Mouse (Mus musculus): ENCODE measurements around the gene Ermp1. TPM values are rescaled to one million over a fixed set of nuclear protein-coding genes. Genes with fewer than 3 reads are reported as not detected.
A peak's percentile ranks its signal among the peaks of the same experiment; 100 is the strongest.

The Ermp1 gene
- 10 to 100 TPM; 41.9 to 43.0 TPM for total RNA-seq (2021)
- long read RNA-seq, experiment 1, full-length matches to known transcripts, result 17 of 34 reads
- long read RNA-seq, experiment 1, partial matches to known transcripts, result 6 of 34 reads
- long read RNA-seq, experiment 1, other reads (novel, unspliced or antisense), result 11 of 34 reads
- long read RNA-seq, experiment 2, full-length matches to known transcripts, result 7 of 10 reads
- long read RNA-seq, experiment 2, partial matches to known transcripts, result 2 of 10 reads
- long read RNA-seq, experiment 2, other reads (novel, unspliced or antisense), result 1 of 10 reads

DNA sequence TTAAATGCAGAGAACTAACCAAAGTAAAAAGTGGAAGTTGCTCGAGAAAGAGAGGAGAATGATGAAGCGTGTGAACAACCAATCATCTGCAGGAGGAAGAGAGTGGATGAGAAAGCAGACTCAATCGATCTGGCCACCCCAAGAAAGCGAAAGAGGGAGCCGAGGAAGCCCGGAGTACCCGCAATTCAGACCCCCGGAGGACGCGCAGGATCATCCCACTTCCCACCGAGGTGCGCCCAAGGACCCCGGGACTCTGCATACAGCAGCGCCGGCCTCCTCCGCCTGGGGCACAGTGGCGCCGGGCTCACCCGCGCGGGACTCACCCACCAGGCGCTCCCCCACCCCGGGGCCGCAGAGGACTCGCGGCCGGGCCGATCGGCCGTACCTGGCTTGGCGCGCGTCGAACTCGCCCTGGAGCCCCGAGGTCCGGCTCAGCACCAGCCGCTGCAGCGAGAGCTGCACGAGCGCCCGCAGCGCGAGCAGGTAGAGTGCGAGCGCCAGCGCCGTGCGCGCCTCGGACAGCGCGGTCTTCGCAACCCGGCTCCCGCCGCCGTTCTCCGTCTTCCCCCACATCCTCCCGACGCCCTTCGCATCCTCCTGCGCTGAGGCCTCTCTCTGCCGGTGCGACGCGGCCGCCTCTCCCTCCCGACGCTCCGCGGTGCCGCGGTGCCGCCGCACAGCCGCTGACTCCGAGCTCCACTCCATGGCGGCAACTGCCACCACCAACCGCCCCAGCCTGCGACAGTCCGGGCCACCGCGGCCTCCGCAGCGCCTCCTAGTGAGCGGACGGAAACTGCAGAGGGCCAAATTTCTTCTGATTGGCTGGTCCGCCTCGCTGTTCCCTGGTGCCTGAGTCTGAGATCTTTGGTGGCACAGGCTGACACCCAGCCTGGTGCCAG is at the start of gene Ermp1:
Gene Ermp1 (minus strand): TSS at position 765 of the 899 bp plus-strand sequence.
- DNase-seq, result peak; percentile 99

DNA sequence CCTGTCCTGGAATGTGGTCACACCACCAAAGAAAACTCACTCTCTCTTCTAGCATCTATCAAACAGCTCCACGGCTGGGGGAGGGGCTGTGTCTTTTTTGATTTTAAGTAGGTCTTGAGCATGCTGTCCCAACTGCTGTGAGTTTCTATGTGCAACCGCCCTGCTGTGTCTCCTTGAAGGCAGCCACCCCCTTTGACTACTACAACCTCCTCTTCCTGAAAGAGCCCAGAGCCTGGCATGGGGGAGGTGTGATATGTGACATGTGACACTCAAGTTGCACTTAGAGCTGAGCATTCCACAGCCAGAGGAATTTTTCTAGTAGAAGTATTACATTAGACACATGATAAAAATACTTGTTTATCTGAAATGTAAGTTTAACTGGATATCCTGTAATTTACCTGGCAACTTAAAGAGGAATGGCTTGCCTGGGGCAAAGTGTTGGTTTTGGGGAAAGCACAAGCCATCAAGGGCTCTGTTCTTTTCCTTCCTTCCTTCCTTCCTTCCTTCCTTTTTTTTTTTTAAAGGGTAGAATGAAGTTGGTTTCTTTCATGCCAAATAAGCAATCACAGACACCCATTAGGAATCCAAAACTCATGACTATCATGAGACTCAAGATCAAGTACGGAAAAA is 49.1 kb upstream of the Ermp1 start, which contains the start of gene Mlana:
Gene Mlana (plus strand): TSS at position 580 of the 630 bp plus-strand sequence.
- no peak for DNase-seq

DNA sequence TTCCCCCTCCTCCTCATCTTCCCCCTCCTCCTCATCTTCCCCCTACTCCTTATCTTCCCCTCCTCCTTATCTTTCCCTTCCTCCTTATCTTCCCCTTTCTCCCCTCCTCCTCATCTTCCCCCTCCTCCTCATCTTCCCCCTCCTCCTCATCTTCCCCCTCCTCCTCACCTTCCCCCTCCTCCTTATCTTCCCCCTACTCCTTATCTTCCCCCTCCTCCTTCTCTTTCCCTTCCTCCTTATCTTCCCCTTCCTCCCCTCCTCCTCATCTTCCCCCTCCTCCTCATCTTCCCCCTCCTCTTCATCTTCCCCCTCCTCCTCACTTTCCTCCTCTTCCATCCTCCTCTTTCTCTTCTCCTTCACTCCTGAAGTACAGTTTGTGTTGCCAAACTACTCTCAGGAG is 48.6 kb upstream of the Ermp1 start:
- DNase-seq, result no peak

DNA sequence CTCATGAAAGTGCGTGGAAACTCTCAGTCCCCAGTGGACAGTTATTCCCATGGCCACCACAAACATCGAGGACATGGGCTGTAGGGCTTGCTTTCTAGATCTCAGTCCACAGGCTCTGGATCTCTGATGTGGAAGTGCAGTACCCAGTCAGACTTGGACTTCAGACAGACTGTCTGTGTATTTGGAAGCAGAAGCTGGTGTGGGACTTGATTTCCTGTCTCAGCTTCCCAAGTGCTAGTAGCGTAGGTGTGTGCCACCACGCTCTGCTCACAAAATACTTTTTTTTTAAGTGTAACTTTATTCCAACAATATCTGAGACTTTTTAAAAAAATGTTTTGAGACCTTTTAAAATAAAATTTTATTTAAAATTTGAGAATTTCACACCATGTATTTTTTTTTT is 48.1 kb upstream of the Ermp1 start:
- no peak for DNase-seq

DNA sequence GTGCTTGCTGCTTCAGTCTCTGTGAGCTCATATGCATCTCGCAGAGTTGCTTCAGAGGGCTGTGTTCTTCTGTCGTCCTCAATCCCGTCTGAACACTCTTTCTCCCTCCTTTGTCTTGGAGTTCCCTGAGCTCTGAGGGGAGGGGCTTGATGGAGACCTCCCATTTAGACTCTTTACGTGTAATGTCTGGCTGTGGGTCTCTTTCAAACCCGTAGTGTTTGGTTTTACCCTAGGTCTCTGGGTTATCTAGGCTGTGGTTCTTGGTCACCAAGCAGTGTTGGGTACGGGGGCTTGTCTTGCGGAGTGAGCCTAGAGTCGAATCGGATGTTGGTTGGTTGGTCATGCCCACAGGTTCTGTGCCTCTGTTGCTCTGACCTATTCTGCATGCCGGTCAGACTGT is 46.9 kb upstream of the Ermp1 start:
- DNase-seq, result no peak

DNA sequence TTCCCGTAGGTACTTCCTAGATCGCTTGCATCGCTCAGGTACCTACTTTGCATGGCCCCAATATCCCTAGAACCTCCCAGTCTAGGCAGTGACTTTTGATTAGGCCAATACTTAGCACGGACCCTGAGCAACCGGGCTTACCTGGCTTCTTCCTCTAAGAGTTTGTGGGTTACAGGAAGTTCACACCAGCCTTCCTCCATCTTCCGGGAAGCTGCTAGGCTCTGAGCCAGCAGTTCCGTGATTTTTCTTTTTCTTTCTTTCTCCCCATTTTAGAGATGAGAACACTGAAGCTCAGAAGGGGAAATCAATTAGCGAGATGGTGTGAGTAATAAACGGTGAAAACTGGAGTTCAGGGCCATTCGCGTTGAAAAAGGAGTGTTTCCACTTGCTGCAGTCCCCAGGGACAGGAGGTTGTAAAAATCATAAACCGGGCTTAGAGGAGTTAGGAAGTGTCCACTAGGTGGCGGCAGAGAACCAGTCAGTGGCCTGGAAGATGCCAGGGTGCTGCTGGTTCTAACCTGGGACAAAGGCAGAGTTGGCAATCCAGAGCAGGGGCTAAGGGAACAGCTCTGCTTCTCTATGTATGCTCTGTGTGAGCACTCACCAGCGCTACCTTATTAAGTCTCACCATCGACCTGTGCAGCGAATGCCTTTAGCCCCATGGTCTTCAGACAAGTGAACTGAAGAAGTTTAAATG is 35.8 kb upstream of the Ermp1 start:
- peak; percentile 86 for DNase-seq

DNA sequence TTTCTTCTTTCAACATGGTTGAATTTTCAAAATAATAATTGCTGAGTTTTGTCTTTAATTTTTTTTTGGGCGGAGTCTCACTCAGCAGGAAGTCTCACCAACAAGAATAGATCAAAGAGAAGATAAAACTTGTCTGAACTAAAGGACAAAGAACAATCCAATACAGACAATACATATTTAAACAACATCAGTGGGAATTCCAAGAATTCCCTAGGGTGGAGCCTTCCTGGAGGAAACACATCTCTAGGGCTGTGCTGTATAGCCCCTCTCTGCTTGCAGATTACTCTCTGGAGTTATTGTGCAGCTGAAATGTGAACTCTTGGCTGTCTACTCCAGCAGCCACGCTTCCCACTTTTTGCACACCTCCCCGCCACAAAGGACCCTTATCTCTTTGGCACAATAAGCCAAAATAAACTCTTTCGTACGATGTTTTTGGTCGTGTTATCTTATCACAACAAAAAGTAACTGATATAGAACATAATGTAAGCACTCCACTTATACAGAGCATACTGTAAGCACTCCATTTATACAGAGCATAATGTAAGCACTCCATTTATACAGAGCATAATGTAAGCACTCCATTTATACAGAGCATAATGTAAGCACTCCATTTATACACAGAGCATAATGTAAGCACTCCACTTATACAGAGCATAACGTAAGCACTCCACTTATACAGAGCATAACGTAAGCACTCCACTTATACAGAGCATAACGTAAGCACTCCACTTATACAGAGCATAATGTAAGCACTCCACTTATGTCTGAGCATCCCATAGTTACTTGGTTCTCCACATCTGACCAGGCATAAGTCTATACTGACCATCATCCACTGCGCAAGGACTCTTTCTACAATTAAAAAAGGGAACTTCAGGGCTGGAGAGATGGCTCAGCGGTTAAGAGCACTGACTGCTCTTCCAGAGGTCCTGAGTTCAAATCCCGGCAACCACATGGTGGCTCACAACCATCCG is 32.3 kb upstream of the Ermp1 start:
- DNase-seq, result no peak

DNA sequence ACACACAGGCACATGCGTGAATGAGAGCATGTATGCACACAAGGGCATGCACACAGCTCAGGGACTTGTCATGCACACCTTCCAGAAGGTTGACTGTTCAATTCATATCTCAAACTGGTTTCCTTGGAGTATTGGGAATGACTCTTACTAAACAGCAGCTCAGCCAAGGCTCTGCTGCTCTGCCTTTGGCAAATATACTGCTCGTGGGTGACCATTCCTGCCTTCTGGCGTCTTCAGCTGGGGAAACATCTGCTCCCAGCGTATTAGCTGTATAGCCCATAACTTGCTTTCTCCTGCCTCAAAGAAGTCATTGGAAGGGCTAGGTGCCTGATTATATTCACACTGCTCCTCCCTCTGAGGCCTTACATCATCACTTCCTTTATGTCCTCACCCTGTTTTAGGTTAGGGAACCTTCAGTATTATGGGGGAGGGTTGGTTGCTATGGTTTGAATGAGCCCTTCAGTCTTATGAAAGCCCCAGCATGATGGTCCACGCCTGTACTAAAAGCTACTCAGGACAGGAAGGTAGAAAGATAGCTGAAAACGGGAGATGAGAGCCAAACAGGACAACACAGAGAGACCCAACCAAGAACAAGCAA is 30.1 kb upstream of the Ermp1 start:
- DNase-seq, result no peak

DNA sequence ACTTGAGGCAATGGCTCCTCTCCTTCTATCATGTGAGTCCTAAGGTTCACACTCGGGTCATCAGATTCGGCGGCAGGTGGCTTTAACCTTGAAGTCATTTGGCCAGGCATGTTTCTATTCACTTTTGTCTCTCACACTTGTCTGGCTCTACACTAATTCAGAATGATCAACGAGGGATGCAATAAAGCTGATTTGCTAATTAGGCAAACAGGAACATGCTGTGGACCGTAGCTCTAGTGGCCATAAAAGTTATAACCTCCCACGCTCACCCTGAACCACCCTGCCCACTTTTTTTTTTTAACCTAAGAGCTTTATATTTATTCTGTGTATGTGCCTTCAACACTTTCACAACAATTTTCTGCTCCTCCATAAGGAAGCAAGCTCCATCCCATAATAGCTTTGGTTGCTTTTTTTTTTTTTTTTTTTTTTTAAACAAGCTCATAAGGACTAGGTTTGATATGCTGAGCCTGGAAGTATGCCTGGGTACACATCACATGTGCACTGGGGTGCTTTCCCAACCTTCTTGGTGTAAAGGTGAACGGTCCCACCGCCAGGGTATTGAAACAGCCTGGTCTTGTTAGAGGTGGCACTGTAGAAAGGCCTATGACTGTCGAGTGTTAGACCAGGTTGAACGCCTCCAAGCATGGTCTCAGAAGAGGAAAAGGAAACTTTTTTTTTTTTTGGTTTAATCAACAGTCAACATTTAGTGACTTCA is 28.4 kb upstream of the Ermp1 start:
- DNase-seq, result peak; percentile 33

DNA sequence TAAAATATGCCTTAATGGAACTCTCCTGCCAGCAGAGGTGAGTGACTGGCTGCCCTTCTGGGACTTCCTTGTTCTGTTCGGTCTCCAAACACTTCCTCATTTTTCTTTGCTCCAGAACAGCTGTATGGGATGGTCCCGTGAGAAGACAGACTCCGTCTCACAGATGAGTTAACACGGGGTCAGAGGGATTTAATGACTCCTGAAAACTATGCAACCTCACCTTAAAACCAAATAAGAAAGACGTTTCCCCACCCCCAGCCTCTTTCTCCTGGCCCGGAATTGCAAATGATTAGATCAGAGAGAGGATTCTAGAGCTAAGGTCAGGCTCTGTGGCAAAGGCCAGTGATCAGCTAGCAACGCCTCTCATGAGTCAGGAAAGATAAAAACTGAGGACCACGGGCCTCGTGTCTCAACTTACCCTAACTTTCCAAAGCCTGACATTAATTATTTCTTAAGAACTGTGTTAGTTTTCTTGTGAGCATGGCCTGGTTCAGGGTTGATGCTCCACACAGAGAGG is 27.4 kb upstream of the Ermp1 start:
- DNase-seq, result no peak

DNA sequence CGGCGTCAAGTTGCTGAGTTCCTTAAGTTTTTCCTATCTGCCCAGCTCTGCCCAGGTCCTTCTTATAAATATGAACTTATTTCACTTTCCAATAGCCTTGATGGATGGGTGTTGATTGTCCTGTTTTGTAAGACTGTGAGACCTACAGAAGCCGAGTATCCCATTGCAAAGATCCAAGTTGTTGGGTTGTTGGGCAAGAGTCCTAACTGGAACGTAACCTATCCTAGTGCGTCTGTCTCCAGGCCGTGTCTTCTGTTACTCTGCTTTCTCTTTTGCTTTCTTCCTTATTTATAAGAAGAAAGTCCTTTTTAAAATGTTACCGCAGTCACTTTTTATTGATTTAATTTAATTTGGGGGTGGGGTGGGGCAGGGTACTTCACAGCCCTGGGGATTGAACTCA is 26.7 kb upstream of the Ermp1 start:
- DNase-seq, result no peak

DNA sequence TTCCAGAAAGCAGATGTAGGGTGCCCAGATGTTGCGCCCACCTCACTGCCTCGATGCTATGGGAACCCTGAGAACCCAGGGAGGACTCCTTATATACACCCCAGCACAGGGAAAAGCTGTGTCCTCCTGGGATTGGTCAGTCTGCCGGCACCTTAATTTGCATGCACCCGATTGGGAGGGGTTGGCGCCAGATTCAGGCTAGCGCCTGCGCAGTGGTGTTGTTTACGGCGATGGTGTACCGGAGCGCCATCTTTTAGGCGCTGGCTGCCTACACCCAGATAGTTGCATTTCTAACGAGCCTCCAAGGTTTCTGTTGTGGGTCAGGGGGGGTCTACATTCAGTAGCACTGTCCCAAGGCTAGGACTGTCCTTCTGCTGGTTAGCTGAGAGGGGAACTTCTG is 24.4 kb upstream of the Ermp1 start:
- DNase-seq, result no peak

DNA sequence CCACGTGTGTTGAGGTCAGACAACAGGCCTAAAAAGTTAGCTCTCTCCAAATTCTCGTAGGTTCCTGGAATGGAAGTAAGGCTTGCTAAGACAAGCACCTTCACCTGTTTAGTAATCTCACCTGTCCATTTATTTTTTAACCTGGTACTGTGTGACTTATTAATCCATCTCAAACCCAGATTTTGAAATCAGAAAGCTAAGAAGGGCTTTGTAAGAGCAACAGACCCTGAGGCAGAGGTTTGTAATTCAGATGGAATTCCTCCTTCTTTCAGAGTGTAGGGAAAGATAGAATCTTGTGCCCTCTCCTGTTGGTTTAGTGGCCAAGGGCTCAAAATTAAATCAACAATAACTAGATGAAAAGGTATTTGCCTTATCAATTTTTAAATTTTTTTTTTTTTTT is 22.9 kb upstream of the Ermp1 start:
- DNase-seq, result no peak

DNA sequence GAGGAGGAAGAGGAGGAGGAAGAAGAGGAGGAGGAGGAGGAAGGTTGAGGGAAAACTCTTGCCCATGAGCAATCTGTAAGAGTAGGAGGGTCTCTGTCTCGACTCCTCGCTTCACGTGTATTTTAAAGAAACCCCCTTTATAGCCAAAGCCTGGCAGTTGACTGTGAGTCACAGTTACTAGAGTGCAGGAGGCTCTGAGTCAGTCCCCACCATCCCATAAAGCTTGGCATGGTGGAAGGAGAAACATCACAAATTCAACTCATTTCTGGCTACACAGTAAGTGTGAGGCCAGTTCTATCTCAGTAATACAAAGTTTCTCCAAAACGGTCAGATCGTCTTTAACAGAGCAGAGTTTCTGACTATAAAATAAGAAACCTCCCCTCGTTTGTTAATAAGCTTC is 22.0 kb upstream of the Ermp1 start:
- no peak for DNase-seq

DNA sequence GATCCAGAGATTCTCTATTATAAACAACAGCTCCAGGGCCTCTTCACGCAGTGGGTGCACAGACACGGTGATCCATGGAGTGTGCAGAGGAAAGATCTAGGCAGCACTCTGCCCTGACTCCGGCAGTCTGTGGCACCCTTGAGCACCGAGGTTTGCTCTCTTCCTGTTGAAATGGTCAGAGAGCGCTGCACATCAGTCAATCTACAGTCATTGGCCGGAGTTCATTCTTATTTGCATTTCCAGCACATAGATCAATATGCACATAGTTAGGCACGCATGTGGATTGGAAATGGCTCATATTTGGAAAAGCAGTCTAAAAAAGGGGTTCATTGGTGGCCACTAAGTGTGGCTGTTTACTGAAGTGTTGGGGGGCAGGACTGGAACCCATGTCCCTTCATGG is 19.9 kb upstream of the Ermp1 start:
- DNase-seq, result no peak

DNA sequence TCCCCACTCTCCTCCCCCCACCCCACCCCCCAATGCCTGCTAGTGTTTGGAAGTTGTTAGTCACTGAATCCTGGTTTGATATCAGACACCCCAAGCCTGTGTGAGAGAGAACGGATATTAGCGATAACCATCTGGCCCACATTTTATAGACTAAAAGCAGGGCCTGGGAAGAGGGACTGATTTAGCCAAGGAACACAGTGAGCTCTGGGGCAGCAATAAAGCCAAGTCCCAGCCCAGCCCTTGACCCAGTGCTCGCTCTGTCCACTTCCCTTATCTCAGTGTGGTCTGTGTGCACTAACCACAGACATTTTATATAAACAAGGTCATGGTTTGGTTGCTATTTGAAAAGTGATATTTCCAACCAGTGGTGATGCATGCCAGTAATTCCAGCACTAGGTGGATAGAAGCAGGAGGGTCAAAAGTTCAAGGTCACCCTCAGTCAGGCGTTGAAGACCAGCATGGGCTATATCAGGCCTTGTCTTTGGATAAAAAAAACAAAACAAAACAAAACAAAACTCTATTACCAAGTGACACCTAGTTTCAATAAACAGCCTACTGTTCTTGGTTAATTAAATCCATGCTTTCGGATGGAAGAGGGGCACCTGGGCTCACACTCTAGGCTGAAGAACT is 18.9 kb upstream of the Ermp1 start:
- peak; percentile 26 for DNase-seq

DNA sequence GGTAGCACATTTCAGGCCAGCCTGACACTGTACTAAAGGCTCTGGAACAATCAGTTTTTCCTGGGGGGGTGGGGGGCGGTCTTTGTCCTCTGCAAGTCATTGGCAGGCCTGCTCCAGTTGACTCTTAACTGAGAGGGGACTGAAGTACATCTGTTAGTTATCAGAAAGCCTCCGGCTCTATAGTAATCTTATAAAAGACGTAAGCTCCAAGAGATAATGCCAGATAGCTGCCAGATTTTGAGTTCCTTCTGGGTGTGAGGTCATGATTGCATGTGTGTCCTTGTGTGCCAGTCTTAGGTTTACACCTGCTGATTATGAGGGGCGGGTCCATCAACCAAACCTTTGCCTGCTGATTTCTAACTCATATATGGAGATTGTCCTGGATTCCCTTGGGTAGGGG is 17.9 kb upstream of the Ermp1 start:
- DNase-seq, result no peak

DNA sequence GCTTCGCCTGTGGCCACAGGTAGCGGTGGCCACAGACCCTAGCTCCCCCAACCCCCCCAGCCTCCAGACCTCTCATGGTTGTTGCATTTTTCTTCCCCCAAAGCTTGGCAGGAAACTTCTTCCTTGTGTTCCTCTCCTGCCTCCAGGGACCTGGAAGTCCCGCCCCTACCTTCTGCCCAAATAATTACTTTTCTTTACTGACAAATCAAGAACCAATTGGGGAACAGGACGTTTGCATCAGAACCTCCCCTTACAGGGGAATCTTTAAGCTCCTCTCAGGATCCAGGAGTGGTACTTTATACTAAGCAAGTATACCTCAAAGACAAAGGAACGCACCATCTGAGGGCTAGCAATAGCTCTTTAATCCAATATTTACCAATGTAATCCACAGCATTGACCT is 16.7 kb upstream of the Ermp1 start:
- DNase-seq, result no peak

DNA sequence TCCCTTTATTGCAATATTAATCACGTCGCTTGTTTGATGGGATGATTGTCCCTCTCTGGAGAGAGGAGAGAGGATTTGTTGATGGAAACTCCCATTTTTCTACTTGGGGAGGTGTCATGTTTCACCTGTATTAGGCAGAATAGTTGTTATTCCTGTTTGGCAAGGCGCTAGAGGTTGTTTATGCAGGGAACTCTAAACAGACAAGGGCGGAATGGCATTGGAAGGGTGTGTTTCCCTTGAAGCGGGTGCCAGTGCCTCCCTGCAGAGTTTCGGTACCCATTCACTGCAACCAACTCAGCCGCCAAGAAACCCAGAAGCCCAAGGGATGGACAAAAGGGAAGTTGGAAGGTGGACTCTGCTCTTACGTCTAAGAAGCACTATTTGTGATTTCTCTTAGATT is 15.6 kb upstream of the Ermp1 start:
- DNase-seq, result no peak
